Mouse (Mus musculus) hindbrain, postnatal 0 days (tissue): ENCODE data around the gene Zfpm1. TPM values are rescaled to one million over a fixed set of nuclear protein-coding genes. Genes with fewer than 3 reads are reported as not detected.

Source experiments
- ATAC-seq: fragments of 200-750 bp; cut with Nextera tagmentation; 2 replicates; pipeline ENCODE4 v1.8.0; 2017; ENCODE audit warnings: mild to moderate bottlenecking, moderate TSS enrichment, moderate library complexity
- DNase-seq: peaks from one replicate; pipeline ENCODE4 v3.0.0-alpha.2; 2015; ENCODE audit warnings: low spot score
- H3K27ac ChIP-seq: fragments of 300-500 bp; sonication (generic); 2 replicates; pipeline ENCODE4 v1.5.1; 2014; ENCODE audit warnings: mild to moderate bottlenecking
- H3K27me3 ChIP-seq: fragments of 300-500 bp; sonication (generic); 2 replicates; pipeline ENCODE4 v1.6.1; 2014; ENCODE audit warnings: low read length, mixed read lengths; ENCODE audit not compliant: insufficient read depth
- H3K36me3 ChIP-seq: fragments of 300-500 bp; sonication (generic); 2 replicates; pipeline ENCODE4 v1.6.1; 2014; ENCODE audit warnings: low read length, mixed read lengths; ENCODE audit not compliant: insufficient read depth
- H3K4me1 ChIP-seq: fragments of 300-500 bp; sonication (generic); 2 replicates; pipeline ENCODE4 v1.6.1; 2014; ENCODE audit warnings: antibody characterized with exemption, low read length, mixed read lengths; ENCODE audit not compliant: insufficient read depth
- H3K4me2 ChIP-seq: fragments of 300-500 bp; sonication (generic); 2 replicates; pipeline ENCODE4 v1.6.1; 2014; ENCODE audit warnings: low read depth, mild to moderate bottlenecking, low read length, moderate library complexity, mixed read lengths
- H3K4me3 ChIP-seq: fragments of 300-500 bp; sonication (generic); 2 replicates; pipeline ENCODE4 v1.5.1; 2014; ENCODE audit warnings: low read length
- H3K9ac ChIP-seq: fragments of 300-500 bp; sonication (generic); replicated peaks from 2 replicates; pipeline ENCODE4 v1.6.1; 2014; ENCODE audit warnings: mild to moderate bottlenecking, low read length, moderate library complexity, mixed read lengths
- H3K9me3 ChIP-seq: fragments of 300-500 bp; sonication (generic); 2 replicates; pipeline ENCODE4 v1.6.1; 2016; ENCODE audit warnings: low read length, mixed read lengths
- CTCF ChIP-seq: IDR thresholded peaks from 2 replicates; pipeline ENCODE4 v1.5.1; 2016; ENCODE audit warnings: antibody characterized with exemption, control low read depth, low read depth
- WGBS: fragments of 180-500 bp; shearing (Covaris S2); extraction: QIAGEN DNeasy Blood & Tissue Kit; methylation state at CpG from one replicate; pipeline ENCODE4 v1.1.7; 2014; 5-methylcytosine and 5-hydroxymethylcytosine counted together
- polyA plus RNA-seq: library from polyadenylated mRNA; unstranded; fragments of >200 nt; fragmentation: Nextera tagmentation; extraction: Ambion mirVana; gene quantifications from 2 replicates; pipeline ENCODE4 v1.2.1, GENCODE M21; 2015
- total RNA-seq: library from RNA; depleted of rRNA; stranded (reverse); fragments of >200 nt; gene quantifications from 2 replicates; pipeline ENCODE4 v1.2.3, GENCODE M21; 2014

The Zfpm1 gene
- total and polyA plus RNA-seq, 2 experiments from 2014 or later, result 1.5 to 28.0 TPM

- no peak overlapping the region for H3K4me2 ChIP-seq
- no peaks in the 10 kb centered on the region for H3K27me3 ChIP-seq
- 72% methylated on average over 12 of the region's 12 CpGs for WGBS
- no peak overlapping the region for H3K27ac ChIP-seq
- no peak overlapping the region for H3K4me3 ChIP-seq
- no peaks in the 10 kb centered on the region for H3K36me3 ChIP-seq
- ATAC-seq, result no peak
- TF ChIP-seq CTCF, result no peak
- H3K9me3 ChIP-seq, result no peaks in the 10 kb centered on the region
- DNase-seq, result no peak
- 0 out of 2 replicates have a peak, but pooled peaks cover under 1% of the 10 kb centered on the region for H3K4me1 ChIP-seq
- H3K9ac ChIP-seq, result no peak overlapping the region
Measured at GRCm38 (mm10) chr8:122313310-122313709, 31.4 kb downstream of the Zfpm1 start.

- Histone ChIP-seq H3K36me3 (no peaks in the 10 kb centered on the region), H3K27ac (no peak overlapping the region), H3K27me3 (no peaks in the 10 kb centered on the region), H3K4me2 (no peak overlapping the region), H3K4me1 (no peaks in the 10 kb centered on the region), H3K4me3 (no peak overlapping the region), H3K9ac (no peak overlapping the region), H3K9me3 (no peaks in the 10 kb centered on the region)
- DNase-seq (no peak), ATAC-seq (no peak)
- 57% methylated on average over 13 of the region's 13 CpGs for WGBS
- no peak for TF ChIP-seq CTCF
Measured at GRCm38 (mm10) chr8:122314899-122315496, 33.1 kb downstream of the Zfpm1 start.

- H3K27ac ChIP-seq, result no peak overlapping the region
- ATAC-seq, result no peak
- 72% methylated on average over 2 of the region's 2 CpGs for WGBS
Measured at GRCm38 (mm10) chr8:122316402-122316801, 34.5 kb downstream of the Zfpm1 start.

GRCm38 (mm10) chr8:122317918-122318475, 36.1 kb downstream of the Zfpm1 start:
- Histone ChIP-seq H3K36me3 (no peaks in the 10 kb centered on the region), H3K27ac (no peak overlapping the region), H3K9me3 (no peaks in the 10 kb centered on the region), H3K4me2 (no peak overlapping the region), H3K4me1 (no peaks in the 10 kb centered on the region), H3K4me3 (no peak overlapping the region), H3K27me3 (no peaks in the 10 kb centered on the region), H3K9ac (no peak overlapping the region)
- WGBS, result 58% methylated on average over 8 of the region's 8 CpGs
- ATAC-seq, result no peak
- DNase-seq, result no peak
- TF ChIP-seq CTCF, result no peak

More at GRCm38 (mm10) chr8:122316402-122316801, 34.5 kb downstream of the Zfpm1 start:
- DNase-seq, result no peak
- H3K4me1 ChIP-seq, result no peaks in the 10 kb centered on the region
- no peaks in the 10 kb centered on the region for H3K36me3 ChIP-seq
- no peak for TF ChIP-seq CTCF
- H3K9ac ChIP-seq, result no peak overlapping the region
- no peak overlapping the region for H3K4me2 ChIP-seq
- no peak overlapping the region for H3K4me3 ChIP-seq
- no peaks in the 10 kb centered on the region for H3K9me3 ChIP-seq
- no peaks in the 10 kb centered on the region for H3K27me3 ChIP-seq

GRCm38 (mm10) chr8:122319045-122319707, 37.2 kb downstream of the Zfpm1 start:
- Histone ChIP-seq H3K27me3 (no peaks in the 10 kb centered on the region), H3K36me3 (no peaks in the 10 kb centered on the region), H3K4me3 (no peak overlapping the region), H3K4me2 (no peak overlapping the region), H3K27ac (no peak overlapping the region), H3K9ac (no peak overlapping the region), H3K9me3 (no peaks in the 10 kb centered on the region), H3K4me1 (no peaks in the 10 kb centered on the region)
- TF ChIP-seq CTCF, result no peak
- ATAC-seq (no peak), DNase-seq (no peak)
- WGBS, result 83% methylated on average over 11 of the region's 11 CpGs

GRCm38 (mm10) chr8:122319708-122320075, 37.8 kb downstream of the Zfpm1 start:
- no peak overlapping the region for H3K9ac ChIP-seq
- 79% methylated on average over 7 of the region's 7 CpGs for WGBS
- no peak for TF ChIP-seq CTCF
- no peak overlapping the region for H3K27ac ChIP-seq
- H3K27me3 ChIP-seq, result no peaks in the 10 kb centered on the region
- H3K9me3 ChIP-seq, result no peaks in the 10 kb centered on the region
- H3K4me3 ChIP-seq, result no peak overlapping the region
- DNase-seq (no peak), ATAC-seq (no peak)
- H3K4me2 ChIP-seq, result no peak overlapping the region
- no peaks in the 10 kb centered on the region for H3K36me3 ChIP-seq
- no peaks in the 10 kb centered on the region for H3K4me1 ChIP-seq

- no peaks in the 10 kb centered on the region for H3K27me3 ChIP-seq
- no peaks in the 10 kb centered on the region for H3K9me3 ChIP-seq
- ATAC-seq (no peak), DNase-seq (no peak)
- H3K27ac ChIP-seq, result no peak overlapping the region
- no peak for TF ChIP-seq CTCF
- no peak overlapping the region for H3K4me2 ChIP-seq
- WGBS, result 22% methylated on average over 3 of the region's 3 CpGs
- H3K36me3 ChIP-seq, result no peaks in the 10 kb centered on the region
- H3K4me1 ChIP-seq, result no peaks in the 10 kb centered on the region
- H3K9ac ChIP-seq, result no peak overlapping the region
- H3K4me3 ChIP-seq, result no peak overlapping the region
Measured at GRCm38 (mm10) chr8:122320541-122320940, 38.6 kb downstream of the Zfpm1 start.
